Mouse (Mus musculus): ENCODE results near the gene Fam186b. TPM values are rescaled to one million over a fixed set of nuclear protein-coding genes. Genes with fewer than 3 reads are reported as not detected.
A peak's percentile ranks its signal among the peaks of the same experiment; 100 is the strongest.
"Not testable (repeated sequence)": the region's sequence is repeated elsewhere in the genome, so short reads cannot be mapped to it uniquely, and the experiment has no call there.

Fam186b gene
- total RNA-seq, 2 experiments from 2014 or later = not detected

DNA sequence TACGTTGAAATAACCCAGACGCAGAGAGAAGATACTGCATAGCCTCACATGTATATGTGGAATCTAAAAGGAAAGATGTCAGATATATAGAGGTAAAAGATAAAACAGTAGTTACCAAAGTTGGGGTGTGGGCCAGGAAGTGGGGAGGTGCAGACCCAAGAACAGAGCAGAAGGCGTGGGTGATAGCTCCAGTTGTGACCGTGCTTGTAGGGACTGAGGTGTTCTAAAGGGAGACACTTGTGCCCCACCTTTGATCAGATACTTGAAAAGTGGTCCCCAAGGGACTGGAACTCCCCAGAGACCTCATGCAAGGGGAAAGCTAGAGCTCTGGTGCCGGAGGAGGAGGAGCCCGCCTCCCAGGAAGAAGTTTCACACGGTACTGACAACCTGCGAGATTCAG is 19.6 kb downstream of the Fam186b start:
- ATAC-seq (replicated peaks; ENCODE audit: low FRiP score, low TSS enrichment, poor library complexity, severe bottlenecking) = no peak

DNA sequence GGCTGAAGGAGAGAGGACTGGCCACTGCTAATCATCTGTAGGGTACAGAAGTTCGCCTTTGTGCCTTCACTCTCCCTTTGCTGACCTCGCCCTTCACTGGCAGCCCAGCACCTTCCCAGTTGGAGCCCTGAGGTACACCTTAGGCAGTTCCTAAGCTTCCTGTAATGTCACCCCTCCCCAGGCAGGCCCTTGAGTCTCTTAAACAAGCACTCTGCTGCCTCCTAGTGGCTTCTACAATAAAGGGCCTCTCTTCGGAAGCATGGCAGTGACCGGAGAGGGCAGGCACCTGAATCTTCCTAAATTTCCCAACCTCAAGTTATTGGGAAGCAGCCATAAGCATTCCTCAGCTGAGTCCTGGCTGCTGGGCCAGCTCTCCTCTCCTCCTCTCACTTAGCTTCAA is 30.0 kb downstream of the Fam186b start:
- ATAC-seq (replicated peaks; ENCODE audit: low FRiP score, low TSS enrichment, poor library complexity, severe bottlenecking) = peak; percentile 95

DNA sequence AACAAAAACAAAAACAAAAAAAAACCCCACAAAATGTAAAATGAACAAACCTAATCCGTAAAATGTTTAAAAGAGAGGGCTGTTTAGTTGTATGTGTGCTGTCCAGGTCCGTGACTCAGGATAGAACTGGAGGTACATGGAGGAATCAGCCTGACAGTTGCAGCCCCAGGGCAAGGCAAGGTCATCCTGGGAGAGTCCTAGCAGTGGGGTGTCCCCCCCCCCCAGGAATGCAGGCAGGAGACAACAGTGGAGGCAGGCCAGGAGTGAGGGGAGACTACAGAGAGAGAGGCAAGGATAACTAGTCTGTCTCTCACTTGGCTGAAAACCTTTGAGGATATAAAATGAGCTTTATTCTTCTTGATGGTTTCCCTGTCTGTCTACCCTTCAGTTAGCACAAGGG is 31.3 kb downstream of the Fam186b start:
- no peak for ATAC-seq (replicated peaks; ENCODE audit: low FRiP score, low TSS enrichment, poor library complexity, severe bottlenecking)

DNA sequence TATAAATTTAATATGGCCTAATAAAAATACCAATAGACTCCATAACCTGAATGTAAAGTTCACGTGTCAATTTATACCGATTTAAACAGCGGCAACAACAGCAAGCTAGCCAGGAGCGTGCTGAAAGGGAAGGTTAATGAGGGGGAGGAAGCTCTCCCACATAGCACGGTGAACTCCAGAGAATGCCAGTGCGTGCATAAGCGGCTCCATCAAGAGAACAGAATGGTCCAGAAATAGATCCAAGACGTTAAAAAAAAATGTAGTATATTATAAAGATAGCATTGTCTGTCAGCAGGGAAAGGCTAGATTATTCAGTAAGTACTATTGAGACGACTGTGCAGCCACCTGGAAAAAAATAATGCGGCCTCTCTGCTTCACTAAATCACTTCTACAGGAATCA is 33.0 kb downstream of the Fam186b start:
- no peak for ATAC-seq (replicated peaks; ENCODE audit: low FRiP score, low TSS enrichment, poor library complexity, severe bottlenecking)

DNA sequence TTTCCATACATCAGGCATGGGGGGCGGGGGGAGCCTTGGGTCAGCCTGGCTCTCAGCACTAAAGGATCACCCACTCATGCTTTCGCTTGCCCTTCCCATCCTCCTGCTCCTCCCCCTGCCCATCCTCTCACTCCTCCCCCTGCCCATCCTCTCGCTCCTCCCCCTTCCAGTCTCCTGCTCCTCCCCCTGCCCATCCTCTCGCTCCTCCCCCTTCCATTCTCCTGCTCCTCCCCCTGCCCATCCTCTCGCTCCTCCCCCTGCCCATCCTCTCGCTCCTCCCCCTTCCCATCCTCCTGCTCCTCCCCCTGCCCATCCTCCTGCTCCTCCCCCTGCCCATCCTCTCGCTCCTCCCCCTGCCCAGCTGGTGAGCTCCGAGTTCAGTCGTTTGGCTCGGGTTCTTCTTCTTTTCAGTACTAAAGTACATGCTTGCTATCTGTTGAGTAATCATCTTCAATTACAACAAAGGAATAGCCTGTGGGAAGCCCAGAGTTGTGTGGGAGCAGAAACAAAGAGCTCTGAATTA is 35.9 kb downstream of the Fam186b start:
- ATAC-seq (replicated peaks; ENCODE audit: low FRiP score, low TSS enrichment, poor library complexity, severe bottlenecking) = peak; percentile 90

DNA sequence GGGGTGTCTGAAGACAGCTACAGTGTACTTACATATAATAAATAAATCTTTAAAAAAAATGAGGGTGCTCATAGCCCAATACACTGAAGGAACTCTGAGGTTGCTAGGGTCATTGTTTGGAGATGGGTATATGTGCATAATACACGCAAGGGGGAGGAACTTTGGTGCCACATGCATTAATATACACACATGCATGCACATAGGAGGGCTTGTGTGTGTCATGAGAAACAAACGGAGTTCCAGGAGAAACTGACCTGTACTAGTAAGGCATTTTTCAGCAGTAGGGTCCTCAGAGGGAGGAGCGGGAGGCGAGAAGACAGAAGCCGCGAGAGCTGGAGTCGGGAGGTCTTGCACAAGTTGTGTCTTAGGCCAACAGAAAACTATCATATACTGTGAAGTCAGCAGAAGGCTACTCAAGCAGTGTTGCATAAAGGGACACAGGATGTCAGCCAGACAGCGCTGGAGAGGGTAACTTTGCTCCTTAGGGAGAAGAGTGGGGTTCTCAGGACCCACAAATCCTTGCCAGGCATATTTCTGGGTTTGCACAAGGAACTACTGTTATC is 36.4 kb downstream of the Fam186b start:
- ATAC-seq (replicated peaks; ENCODE audit: low FRiP score, low TSS enrichment, poor library complexity, severe bottlenecking) = peak; percentile 16

DNA sequence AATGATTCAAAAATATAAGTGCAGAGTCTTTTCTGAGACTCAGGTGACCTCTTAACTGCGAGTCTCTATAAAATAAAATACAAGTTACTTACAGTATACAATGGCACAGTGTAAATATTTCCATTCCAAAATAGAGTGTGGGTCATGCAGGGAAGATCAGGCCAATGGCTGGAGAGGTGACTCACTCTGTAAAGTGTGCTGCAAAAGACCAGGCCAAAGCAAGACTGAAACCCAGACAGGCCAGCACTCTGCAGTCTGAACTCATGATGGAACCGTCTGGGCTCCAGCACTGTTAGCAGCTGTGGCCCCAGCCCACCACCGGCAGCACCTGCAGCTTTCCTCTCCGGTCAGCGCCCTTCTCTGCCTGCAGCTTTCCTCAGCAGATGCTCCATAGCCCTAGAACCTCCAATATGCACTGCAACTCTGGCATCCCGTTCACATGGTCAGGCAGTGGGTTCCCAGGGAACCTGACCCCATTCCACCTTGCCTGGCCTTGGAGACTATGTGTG is 40.4 kb downstream of the Fam186b start:
- ATAC-seq (replicated peaks; ENCODE audit: low FRiP score, low TSS enrichment, poor library complexity, severe bottlenecking) = no peak

DNA sequence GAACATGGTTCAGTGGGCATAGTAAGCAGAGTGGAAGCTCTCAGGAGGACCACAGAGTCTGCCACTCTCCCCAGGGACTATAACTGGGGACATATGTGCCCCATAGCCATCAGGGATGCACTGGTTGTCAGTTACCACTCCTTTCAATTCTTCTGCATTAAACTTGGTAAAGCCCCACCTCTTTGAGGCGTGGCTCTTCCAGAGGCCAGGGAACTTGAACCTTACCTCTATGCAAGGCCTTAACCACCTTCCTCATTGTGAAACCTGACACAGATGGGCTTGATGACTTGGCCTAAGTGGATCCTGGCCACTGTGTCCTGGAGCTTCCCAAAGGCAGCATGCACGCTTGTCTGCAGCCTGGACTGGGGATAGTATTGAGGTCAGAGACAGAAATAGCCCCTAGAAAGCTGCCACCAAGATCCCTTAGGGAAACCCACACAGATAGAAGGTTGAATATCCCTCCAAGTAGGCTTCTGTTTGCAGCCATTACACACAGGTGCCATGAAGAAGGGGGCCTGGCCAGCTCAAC is 41.1 kb downstream of the Fam186b start:
- ATAC-seq (replicated peaks; ENCODE audit: low FRiP score, low TSS enrichment, poor library complexity, severe bottlenecking) = no peak

DNA sequence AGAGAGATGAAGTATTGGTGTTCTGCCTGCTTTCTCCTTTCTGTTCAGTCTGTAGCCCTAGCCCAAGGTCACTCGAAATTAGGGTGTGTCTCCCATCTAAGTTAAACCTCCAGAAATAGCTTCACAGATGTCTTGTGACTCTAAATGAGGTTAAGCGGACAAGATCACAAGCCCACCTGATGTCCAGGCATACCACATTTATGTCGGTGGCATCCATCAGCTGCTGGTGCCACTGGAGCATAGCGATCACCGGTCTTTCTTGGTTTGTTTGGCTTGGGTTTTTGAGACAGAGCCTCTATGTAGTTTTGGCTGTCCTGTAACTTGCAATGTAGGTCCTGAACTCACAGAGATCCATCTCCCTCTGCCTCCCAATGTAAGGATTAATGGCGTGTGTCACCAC is 41.9 kb downstream of the Fam186b start:
- no peak for ATAC-seq (replicated peaks; ENCODE audit: low FRiP score, low TSS enrichment, poor library complexity, severe bottlenecking)

DNA sequence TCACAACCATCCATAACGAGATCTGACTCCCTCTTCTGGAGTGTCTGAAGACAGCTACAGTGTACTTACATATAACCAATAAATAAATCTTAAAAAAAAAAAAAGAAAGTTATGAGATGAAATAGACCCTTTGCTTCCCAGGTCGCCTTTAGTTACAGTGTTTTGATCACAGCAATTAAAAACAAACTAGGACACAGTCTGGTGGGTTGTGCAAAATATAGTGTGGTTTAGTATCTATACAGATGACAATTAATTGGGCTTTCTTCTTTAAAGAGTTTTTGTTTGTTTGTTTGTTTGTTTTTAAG is 42.6 kb downstream of the Fam186b start:
- not testable (repeated sequence) for ATAC-seq (replicated peaks; ENCODE audit: low FRiP score, low TSS enrichment, poor library complexity, severe bottlenecking)

DNA sequence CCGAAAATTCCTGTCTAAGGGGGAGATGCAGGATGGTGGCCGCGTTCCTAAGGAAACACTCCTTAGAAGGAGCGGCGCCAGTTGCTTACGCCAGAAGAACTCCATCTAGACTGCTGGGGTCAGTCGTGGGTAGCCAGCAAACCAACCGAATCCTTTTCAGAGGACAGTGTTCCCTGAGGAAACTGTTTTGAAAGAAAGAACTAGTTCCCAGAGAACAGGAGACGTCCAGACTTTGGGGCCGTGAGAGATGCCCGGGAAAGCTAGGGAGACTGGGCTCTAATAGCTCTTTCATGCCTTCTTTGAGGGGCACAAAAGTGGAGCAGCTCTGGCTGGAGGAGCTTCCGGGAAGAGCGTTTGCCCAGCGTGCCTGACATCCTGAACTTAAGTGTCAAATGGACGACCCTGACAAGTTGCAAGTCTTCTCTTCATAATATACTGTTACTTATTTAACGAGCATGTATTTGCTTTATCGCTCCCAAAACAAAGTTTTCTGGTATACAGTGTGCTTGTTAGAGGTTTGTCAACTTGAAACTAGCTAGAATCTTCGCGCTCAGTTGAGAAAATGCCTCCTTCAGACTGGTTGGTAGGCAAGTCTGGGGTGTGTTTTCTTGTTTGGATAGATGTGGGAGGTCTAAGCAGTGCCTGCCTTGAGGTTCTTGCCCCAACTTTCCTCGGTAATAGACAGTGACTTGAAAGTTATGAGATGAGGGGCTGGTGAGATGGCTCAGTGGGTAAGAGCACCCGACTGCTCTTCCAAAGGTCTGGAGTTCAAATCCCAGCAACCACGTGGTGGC is 43.1 kb downstream of the Fam186b start:
- peak; percentile 9; the same call in 1 of the 2 replicates for ATAC-seq (replicated peaks; ENCODE audit: low FRiP score, low TSS enrichment, poor library complexity, severe bottlenecking)

DNA sequence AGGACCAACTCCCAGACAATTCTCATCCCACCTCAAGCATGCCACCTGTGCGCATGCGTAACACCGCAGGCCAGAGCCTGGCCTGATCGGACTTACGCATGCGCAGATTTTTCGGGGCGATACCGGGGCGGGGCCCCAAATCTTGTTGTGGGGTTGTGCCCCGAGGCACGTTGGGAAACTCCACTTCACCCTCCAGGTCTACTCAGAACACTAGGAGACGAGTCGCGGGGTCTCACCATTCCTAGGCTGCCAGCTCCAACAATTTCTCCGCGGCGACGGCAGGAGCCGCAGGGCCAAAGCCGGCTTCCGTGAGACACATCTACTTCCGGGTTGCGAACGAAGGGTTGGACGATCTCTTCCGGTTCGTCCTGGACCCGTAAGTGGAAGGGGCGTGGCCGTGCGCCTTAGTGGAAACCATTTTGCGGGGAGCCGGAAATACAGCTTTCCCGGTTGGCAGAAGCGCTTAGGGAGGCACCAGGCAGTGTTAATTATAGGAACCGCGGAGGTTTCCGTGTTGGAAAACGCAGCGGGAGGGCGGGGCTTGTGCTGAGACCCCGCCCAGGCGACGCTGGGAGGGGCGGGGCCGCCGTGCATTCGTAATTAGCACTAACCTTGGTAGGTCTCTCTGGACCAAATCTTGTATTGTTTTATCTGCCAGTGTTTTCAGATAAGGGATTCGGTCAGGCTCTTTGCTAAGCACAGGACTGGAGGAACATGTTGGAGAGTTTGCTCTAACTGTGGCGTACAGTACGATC is 43.9 kb downstream of the Fam186b start, which contains the start of gene Mcrs1:
Mcrs1 (minus strand) TSS at position 336 of the 755 bp plus-strand sequence.
- peak; percentile 94 for ATAC-seq (replicated peaks; ENCODE audit: low FRiP score, low TSS enrichment, poor library complexity, severe bottlenecking)

DNA sequence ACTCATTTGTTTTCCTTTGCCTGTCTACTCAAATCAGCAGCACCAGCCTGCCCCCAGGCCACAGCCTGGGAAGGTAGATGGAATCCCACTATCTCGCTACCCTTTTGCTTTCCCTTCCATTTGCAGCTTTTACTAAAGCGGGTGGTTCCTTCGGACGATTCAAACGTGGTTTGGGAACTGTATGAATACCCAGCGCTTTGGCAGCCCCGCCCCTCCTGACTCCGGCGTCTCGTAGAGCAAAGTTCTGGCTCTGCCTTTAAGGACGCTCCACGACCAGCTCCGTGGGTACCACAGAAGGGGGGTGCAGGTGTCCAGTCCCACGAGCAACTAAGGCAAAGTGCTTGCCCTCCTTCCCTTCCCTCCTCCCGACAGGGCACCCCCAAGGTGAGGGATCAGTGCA is 44.6 kb downstream of the Fam186b start:
- ATAC-seq (replicated peaks; ENCODE audit: low FRiP score, low TSS enrichment, poor library complexity, severe bottlenecking) = not testable (repeated sequence)

DNA sequence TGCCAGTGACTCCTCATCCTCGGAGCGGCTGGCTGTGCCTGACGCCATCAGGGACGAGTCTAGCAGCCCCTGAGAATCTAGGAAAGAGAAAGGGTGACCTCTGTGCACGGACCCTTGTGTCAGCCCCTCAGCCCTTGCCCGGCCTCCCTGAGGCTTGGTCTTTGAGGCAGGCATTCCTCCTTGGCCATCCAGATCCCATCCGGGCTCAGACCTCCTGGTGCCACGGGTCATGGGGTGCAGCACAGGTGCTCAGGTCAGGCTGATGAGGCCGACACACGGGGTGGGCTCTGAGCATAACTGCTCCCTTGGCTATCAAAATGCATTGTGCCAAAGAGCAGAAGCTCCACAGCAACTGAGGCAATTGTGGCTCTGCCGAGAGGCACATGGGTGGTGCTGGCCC is 45.8 kb downstream of the Fam186b start:
- ATAC-seq (replicated peaks; ENCODE audit: low FRiP score, low TSS enrichment, poor library complexity, severe bottlenecking) = no peak

DNA sequence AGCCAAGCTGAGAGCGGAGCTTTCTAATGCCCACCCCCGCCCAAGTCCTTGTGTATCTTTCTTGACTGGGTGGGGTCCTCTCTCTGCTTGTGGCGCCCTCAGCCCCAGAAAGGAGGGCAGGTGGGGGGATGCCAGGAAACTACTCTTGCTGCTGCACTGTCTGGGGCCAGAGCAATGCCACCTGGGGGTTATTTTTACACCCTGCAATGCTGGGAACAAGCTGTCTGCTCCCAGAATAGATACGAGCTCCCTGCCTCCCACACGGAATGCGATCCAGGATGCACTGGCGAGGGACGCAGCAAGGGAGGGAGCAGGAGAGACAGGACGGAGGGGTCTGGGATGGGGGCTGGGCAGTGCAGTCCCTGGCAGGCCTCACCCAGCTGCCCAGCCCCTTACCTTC is 46.7 kb downstream of the Fam186b start:
- ATAC-seq (replicated peaks; ENCODE audit: low FRiP score, low TSS enrichment, poor library complexity, severe bottlenecking) = no peak

DNA sequence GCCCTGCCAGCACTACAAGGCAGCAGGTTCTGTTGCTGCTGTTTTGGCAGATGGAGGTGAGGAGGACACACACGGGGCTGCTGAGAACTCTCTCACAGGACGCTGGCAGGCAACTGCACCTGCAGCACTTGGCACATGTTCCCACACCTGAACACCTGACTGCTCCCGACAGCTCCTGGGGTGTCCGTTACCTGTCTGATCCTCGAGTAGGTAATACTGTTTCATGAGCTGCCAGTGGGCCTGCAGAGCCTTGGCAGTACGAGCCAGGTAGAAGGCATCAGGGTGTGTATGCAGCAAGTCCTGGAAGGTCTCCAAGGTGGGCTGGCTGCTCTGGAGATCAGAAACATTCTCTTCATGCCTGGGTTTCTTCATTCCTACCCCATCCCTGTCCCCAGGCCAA is 49.0 kb downstream of the Fam186b start:
- not testable (repeated sequence) for ATAC-seq (replicated peaks; ENCODE audit: low FRiP score, low TSS enrichment, poor library complexity, severe bottlenecking)

DNA sequence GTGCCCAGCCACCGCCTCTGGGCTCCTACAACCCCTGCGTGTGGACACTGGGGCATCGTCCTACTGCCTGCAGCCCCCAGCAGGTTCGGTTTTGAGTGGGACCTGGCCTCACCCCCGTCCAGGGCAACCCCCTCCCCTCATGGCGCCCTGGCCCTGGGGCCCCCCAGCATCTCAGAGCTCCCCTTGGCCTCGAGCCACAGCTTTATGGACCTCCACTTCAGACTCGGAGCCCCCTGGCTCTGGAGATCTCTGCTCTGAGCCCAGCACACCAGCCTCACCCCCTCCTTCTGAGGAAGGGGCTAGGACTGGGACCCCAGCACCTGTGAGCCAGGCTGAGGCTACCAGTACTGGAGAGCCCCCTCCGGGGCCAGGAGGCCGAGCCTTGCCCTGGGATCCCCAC is 53.6 kb downstream of the Fam186b start:
- ATAC-seq (replicated peaks; ENCODE audit: low FRiP score, low TSS enrichment, poor library complexity, severe bottlenecking) = no peak

DNA sequence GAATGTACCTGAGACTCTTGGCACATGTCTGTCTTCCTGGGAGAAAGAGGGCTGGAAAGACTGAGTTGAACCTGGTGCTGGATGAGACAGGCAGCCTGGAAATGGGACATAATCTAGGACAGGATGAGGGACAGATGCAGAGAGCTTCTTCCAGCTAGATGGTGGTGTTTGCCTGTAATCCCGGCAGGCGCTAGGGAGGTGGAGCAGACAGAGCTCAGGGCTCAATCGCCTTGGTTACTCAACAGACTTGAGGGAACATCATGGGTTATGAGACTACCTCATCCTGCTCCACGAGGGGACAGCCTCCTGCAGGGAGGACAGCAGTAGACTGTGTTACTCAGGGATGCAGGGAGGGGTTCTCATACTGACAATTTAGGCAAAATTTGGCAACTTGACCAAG is 54.4 kb downstream of the Fam186b start:
- no peak for ATAC-seq (replicated peaks; ENCODE audit: low FRiP score, low TSS enrichment, poor library complexity, severe bottlenecking)

DNA sequence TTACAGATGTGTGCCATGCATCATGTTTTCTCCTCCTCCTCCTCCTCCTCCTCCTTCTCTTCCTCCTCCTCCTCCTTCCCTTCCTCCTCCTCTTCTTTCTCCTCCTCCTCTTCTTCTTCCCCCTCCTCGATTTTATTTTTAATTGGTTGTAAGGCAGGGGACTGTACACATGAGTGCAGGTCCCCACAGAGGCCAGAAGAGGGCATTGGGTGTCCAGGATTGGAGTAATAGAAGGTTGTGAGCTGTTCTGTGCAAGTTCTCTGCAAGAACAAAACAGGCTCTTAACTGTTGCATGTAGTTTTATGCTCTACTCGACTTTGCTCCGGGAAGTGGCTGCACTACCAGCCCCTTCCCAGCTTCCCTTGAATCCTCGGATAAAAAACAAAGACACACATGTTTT is 55.6 kb downstream of the Fam186b start:
- ATAC-seq (replicated peaks; ENCODE audit: low FRiP score, low TSS enrichment, poor library complexity, severe bottlenecking) = no peak

DNA sequence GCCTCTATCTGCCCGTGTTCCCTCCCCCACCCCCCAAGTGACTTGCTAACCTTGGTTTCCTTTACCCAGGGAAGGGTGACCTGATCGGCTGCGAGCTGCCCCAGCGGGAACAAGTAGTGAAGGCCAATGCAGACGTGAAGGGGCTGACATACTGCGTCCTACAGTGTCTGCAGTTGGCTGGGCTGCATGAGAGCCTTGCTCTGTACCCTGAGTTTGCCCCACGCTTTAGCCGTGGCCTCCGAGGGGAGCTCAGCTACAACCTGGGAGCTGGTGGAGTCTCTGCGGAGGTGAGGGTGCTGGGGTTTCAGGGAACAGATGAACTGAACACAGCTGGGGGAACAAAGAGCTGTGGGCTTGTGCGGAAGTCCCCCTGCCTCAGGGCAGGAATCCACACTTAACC is 57.7 kb downstream of the Fam186b start:
- ATAC-seq (replicated peaks; ENCODE audit: low FRiP score, low TSS enrichment, poor library complexity, severe bottlenecking) = no peak
